In genomic region chr14:52256311-52257175, GRCm38 (mm10) we compare ENCODE assay signal across 8 mouse cellular contexts. TPM values are rescaled to one million over a fixed set of nuclear protein-coding genes. Genes with fewer than 3 reads are reported as not detected.
DNase-seq lines count a peak whose midpoint lies in the region; ATAC-seq and TF ChIP-seq lines count a peak whose summit lies in the region.

No protein-coding gene starts in this region.

- H3K36me3 ChIP-seq in E14TG2a.4 (ENCODE audit: insufficient read depth, low read length): peaks cover 6% of the 10 kb centered on the region
- H3K36me3 ChIP-seq in embryonic facial prominence, embryonic 11.5 days (replicated peaks; ENCODE audit: control insufficient read depth, insufficient read depth, low read depth, low read length): no peaks in the 10 kb centered on the region
- no peaks in the 10 kb centered on the region; the same call in 1 of the 2 replicates for H3K36me3 ChIP-seq in intestine, embryonic 14.5 days (ENCODE audit: control insufficient read depth, insufficient read depth, low read length)
- no peaks in the 10 kb centered on the region; the same call in 1 of the 2 replicates for H3K36me3 ChIP-seq in lung, embryonic 15.5 days

- WGBS in embryonic facial prominence, embryonic 11.5 days: 10% methylated on average over 18 of the region's 18 CpGs
- WGBS in intestine, embryonic 14.5 days: 7% methylated on average over 18 of the region's 18 CpGs
- WGBS in lung, embryonic 15.5 days: 4% methylated on average over 18 of the region's 18 CpGs

- intact Hi-C loops in gastrocnemius, adult 2 months (cut with DNase I): loop anchor here (2.0 to 10.0 kb wide), 2 partner anchors 22 to 152 kb away; partner anchors contain the start of genes Hnrnpc, Rab2b and Tox4
- intact Hi-C loops in gastrocnemius, postnatal 36 days (cut with DNase I): loop anchor here (2.0 kb wide), 1 partner anchor 22 kb away; the partner anchor contains the start of genes Rab2b and Tox4

- H3K4me1 ChIP-seq in E14TG2a.4 (replicated peaks; ENCODE audit: low read depth, low read length): peaks cover 57% of the 10 kb centered on the region
- no peaks in the 10 kb centered on the region for H3K4me1 ChIP-seq in embryonic facial prominence, embryonic 11.5 days (ENCODE audit: control insufficient read depth, insufficient read depth, low read length)
- peaks cover 6% of the 10 kb centered on the region for H3K4me1 ChIP-seq in intestine, embryonic 14.5 days (replicated peaks; ENCODE audit: control insufficient read depth, insufficient read depth, low read length)
- H3K4me1 ChIP-seq in lung, embryonic 15.5 days: peaks cover 8% of the 10 kb centered on the region; the same call in 1 of the 2 replicates

- peak overlapping the region; percentile 90 for H3K4me3 ChIP-seq in gastrocnemius, adult 2 months
- H3K4me3 ChIP-seq in E14TG2a.4 (replicated peaks; ENCODE audit: low read length): peak overlapping the region; percentile 95
- H3K4me3 ChIP-seq in embryonic facial prominence, embryonic 11.5 days (ENCODE audit: low read depth, low read length): peak overlapping the region; percentile 92
- peak overlapping the region; percentile 97 for H3K4me3 ChIP-seq in intestine, embryonic 14.5 days (ENCODE audit: low read depth, low read length)
- H3K4me3 ChIP-seq in lung, embryonic 15.5 days: peak overlapping the region; percentile 67

- DNase-seq in gastrocnemius, adult 2 months: no peak
- no peak for DNase-seq in gastrocnemius, postnatal 36 days
- peak; percentile 46 for DNase-seq in embryonic facial prominence, embryonic 11.5 days (ENCODE audit: low spot score)
- DNase-seq in intestine, embryonic 14.5 days (ENCODE audit: low spot score): peak; percentile 65
- DNase-seq in spleen, postnatal 10 days (ENCODE audit: low spot score in 2 of 2): peak; percentile 26 to 27
- no peak for DNase-seq in layer of hippocampus, postnatal 14 days (ENCODE audit: low spot score in 2 of 2)

- H3K9ac ChIP-seq in embryonic facial prominence, embryonic 11.5 days (replicated peaks; ENCODE audit: low read length): peak overlapping the region; percentile 93
- peak overlapping the region; percentile 85 for H3K9ac ChIP-seq in intestine, embryonic 14.5 days (ENCODE audit: low read length)
- H3K9ac ChIP-seq in lung, embryonic 15.5 days: peak overlapping the region; percentile 69

- no peaks in the 10 kb centered on the region for H3K9me3 ChIP-seq in E14TG2a.4 (ENCODE audit: low read length)
- no peaks in the 10 kb centered on the region for H3K9me3 ChIP-seq in embryonic facial prominence, embryonic 11.5 days (replicated peaks; ENCODE audit: control insufficient read depth, low read length)
- no peaks in the 10 kb centered on the region for H3K9me3 ChIP-seq in intestine, embryonic 14.5 days (ENCODE audit: control insufficient read depth, low read length)
- H3K9me3 ChIP-seq in lung, embryonic 15.5 days: no peaks in the 10 kb centered on the region

- no peaks in the 10 kb centered on the region for H3K27me3 ChIP-seq in E14TG2a.4 (ENCODE audit: insufficient read depth, low read length)
- no peaks in the 10 kb centered on the region for H3K27me3 ChIP-seq in embryonic facial prominence, embryonic 11.5 days (ENCODE audit: control insufficient read depth, insufficient read depth, low read length)
- H3K27me3 ChIP-seq in intestine, embryonic 14.5 days (replicated peaks; ENCODE audit: control insufficient read depth, insufficient read depth, low read length): no peaks in the 10 kb centered on the region
- H3K27me3 ChIP-seq in lung, embryonic 15.5 days: no peaks in the 10 kb centered on the region

- ATAC-seq in embryonic facial prominence, embryonic 11.5 days (replicated peaks; ENCODE audit: insufficient number of reproducible peaks, low FRiP score, low TSS enrichment, low read depth): no peak
- ATAC-seq in intestine, embryonic 14.5 days (replicated peaks; ENCODE audit: low FRiP score, low TSS enrichment, low read depth): no peak
- ATAC-seq in lung, embryonic 15.5 days (ENCODE audit: borderline replicate concordance, extremely low read depth, low FRiP score, low TSS enrichment): no peak

- peak overlapping the region; percentile 52 for H3K4me2 ChIP-seq in embryonic facial prominence, embryonic 11.5 days (ENCODE audit: low read depth, low read length)
- peak overlapping the region; percentile 91 for H3K4me2 ChIP-seq in intestine, embryonic 14.5 days (ENCODE audit: low read length)
- H3K4me2 ChIP-seq in lung, embryonic 15.5 days: peak overlapping the region; percentile 72

- peak overlapping the region; percentile 94 for H3K27ac ChIP-seq in gastrocnemius, adult 2 months
- no peak overlapping the region for H3K27ac ChIP-seq in embryonic facial prominence, embryonic 11.5 days (replicated peaks; ENCODE audit: low read depth, low read length)
- peak overlapping the region; percentile 89 for H3K27ac ChIP-seq in intestine, embryonic 14.5 days (ENCODE audit: low read depth)
- peak overlapping the region; percentile 87 for H3K27ac ChIP-seq in lung, embryonic 15.5 days

- TF ChIP-seq CTCF in gastrocnemius, adult 2 months (IDR thresholded peaks at IDR 0.05): no peak
- no peak for TF ChIP-seq CTCF in E14TG2a.4 (conservative IDR thresholded peaks at IDR 0.05; ENCODE audit: low read length)

RNA-seq across cellular contexts. Expression of gene Chd8, which starts 1.0 kb away (rescaled TPM):
- 10 to 100 TPM; 33.4 to 34.9 TPM for total RNA-seq in gastrocnemius, adult 2 months (2021)
- 10 to 100 TPM; 26.6 to 30.8 TPM for total RNA-seq in gastrocnemius, postnatal 36 days (2021)
- 47.5 and 55.4 TPM in 2 replicates for polyA plus RNA-seq in embryonic facial prominence, embryonic 11.5 days (2014; fragmentation: Nextera tagmentation; extraction: Ambion mirVana)
- polyA plus RNA-seq in intestine, embryonic 14.5 days (2014; fragmentation: Nextera tagmentation; extraction: Ambion mirVana): 47.4 and 50.6 TPM in 2 replicates
- polyA plus RNA-seq in lung, embryonic 15.5 days (2015; fragmentation: Nextera tagmentation; extraction: Ambion mirVana): 31.4 and 33.3 TPM in 2 replicates
- total RNA-seq in layer of hippocampus, postnatal 14 days (2021): 100 to 1,000 TPM; 110 to 124 TPM

RNA-seq across cellular contexts. Expression of gene Tox4, which starts 22.4 kb away (rescaled TPM):
- 10 to 100 TPM; 48.0 to 56.2 TPM for total RNA-seq in gastrocnemius, adult 2 months (2021)
- 10 to 100 TPM; 43.5 to 46.1 TPM for total RNA-seq in gastrocnemius, postnatal 36 days (2021)
- polyA plus RNA-seq in embryonic facial prominence, embryonic 11.5 days (2014; fragmentation: Nextera tagmentation; extraction: Ambion mirVana): 47.7 and 51.5 TPM in 2 replicates
- 34.3 and 44.9 TPM in 2 replicates for polyA plus RNA-seq in intestine, embryonic 14.5 days (2014; fragmentation: Nextera tagmentation; extraction: Ambion mirVana)
- polyA plus RNA-seq in lung, embryonic 15.5 days (2015; fragmentation: Nextera tagmentation; extraction: Ambion mirVana): 40.5 and 44.7 TPM in 2 replicates
- total RNA-seq in layer of hippocampus, postnatal 14 days (2021): 10 to 100 TPM; 56.1 to 63.3 TPM

RNA-seq across cellular contexts. Expression of gene Rab2b, which starts 22.8 kb away (rescaled TPM):
- total RNA-seq in gastrocnemius, adult 2 months (2021): 1 to 10 TPM; 1.9 to 3.5 TPM
- 1 to 10 TPM; 2.0 to 3.0 TPM for total RNA-seq in gastrocnemius, postnatal 36 days (2021)
- polyA plus RNA-seq in embryonic facial prominence, embryonic 11.5 days (2014; fragmentation: Nextera tagmentation; extraction: Ambion mirVana): 26.1 and 26.5 TPM in 2 replicates
- 21.0 and 22.1 TPM in 2 replicates for polyA plus RNA-seq in intestine, embryonic 14.5 days (2014; fragmentation: Nextera tagmentation; extraction: Ambion mirVana)
- 16.7 and 16.8 TPM in 2 replicates for polyA plus RNA-seq in lung, embryonic 15.5 days (2015; fragmentation: Nextera tagmentation; extraction: Ambion mirVana)
- 10 to 100 TPM; 34.6 to 38.0 TPM for total RNA-seq in layer of hippocampus, postnatal 14 days (2021)

RNA-seq across cellular contexts. Expression of gene Mettl3, which starts 48.4 kb away (rescaled TPM):
- 10 to 100 TPM; 17.2 to 19.5 TPM for total RNA-seq in gastrocnemius, adult 2 months (2021)
- 10 to 100 TPM; 11.4 to 14.2 TPM for total RNA-seq in gastrocnemius, postnatal 36 days (2021)
- 49.8 and 50.1 TPM in 2 replicates for polyA plus RNA-seq in embryonic facial prominence, embryonic 11.5 days (2014; fragmentation: Nextera tagmentation; extraction: Ambion mirVana)
- 37.0 and 43.5 TPM in 2 replicates for polyA plus RNA-seq in intestine, embryonic 14.5 days (2014; fragmentation: Nextera tagmentation; extraction: Ambion mirVana)
- 47.0 and 47.1 TPM in 2 replicates for polyA plus RNA-seq in lung, embryonic 15.5 days (2015; fragmentation: Nextera tagmentation; extraction: Ambion mirVana)
- total RNA-seq in layer of hippocampus, postnatal 14 days (2021): 10 to 100 TPM; 33.4 to 36.4 TPM

RNA-seq across cellular contexts. Expression of gene Supt16, which starts 59.3 kb away (rescaled TPM):
- 10 to 100 TPM; 12.3 to 15.5 TPM for total RNA-seq in gastrocnemius, adult 2 months (2021)
- 10 to 100 TPM; 10.1 to 13.7 TPM for total RNA-seq in gastrocnemius, postnatal 36 days (2021)
- polyA plus RNA-seq in embryonic facial prominence, embryonic 11.5 days (2014; fragmentation: Nextera tagmentation; extraction: Ambion mirVana): 83.8 and 91.2 TPM in 2 replicates
- 68.9 and 73.5 TPM in 2 replicates for polyA plus RNA-seq in intestine, embryonic 14.5 days (2014; fragmentation: Nextera tagmentation; extraction: Ambion mirVana)
- polyA plus RNA-seq in lung, embryonic 15.5 days (2015; fragmentation: Nextera tagmentation; extraction: Ambion mirVana): 62.4 and 64.6 TPM in 2 replicates
- 10 to 100 TPM; 48.3 TPM for total RNA-seq in layer of hippocampus, postnatal 14 days (2021)

Comparison
In these comparisons a context has a peak if more than half of its experiments do, and no peak if none do; other contexts are left out.
1. DNase-seq: peak in embryonic facial prominence, embryonic 11.5 days (single experiment), intestine, embryonic 14.5 days (single experiment) and spleen, postnatal 10 days (2 of 2); none in gastrocnemius, adult 2 months (single experiment), gastrocnemius, postnatal 36 days (0 of 2) and layer of hippocampus, postnatal 14 days (0 of 2).
2. RNA of gene Rab2b, which starts 22.8 kb away (total RNA-seq): 34.6 to 38.0 TPM in layer of hippocampus, postnatal 14 days; 1.9 to 3.5 TPM in gastrocnemius, adult 2 months and 2.0 to 3.0 TPM in gastrocnemius, postnatal 36 days; every median in the first group is over 4 times any median in the second.
3. Peak in every context shown above with its lines, with median percentiles within 50 percentile points of each other: H3K4me3 ChIP-seq, H3K4me2 ChIP-seq and H3K9ac ChIP-seq.